Mouse (Mus musculus) mouse embryonic stem cell (cell line): ENCODE measurements at regions not wholly inside any gene's neighbourhood (a gene's known extent, or its start where the extent isn't known, plus 50 kb on each side); places are given as distances from the start of the nearest gene placed in this dataset.

ENCODE experiments used
- in situ Hi-C, 2 experiments: fragments of 300-500 bp; cut with MboI; formaldehyde crosslinking; loops; 1 replicate in 1 of 2; 3 replicates in 1 of 2; pipeline ENCODE4 v1.14.3; 2019 to 2020; ENCODE audit warnings: low sequenced_read_pairs in 2 of 2, low pct_unique_long_range_greater_than_20kb in 1 of 2, mixed read lengths in 1 of 2; ENCODE audit not compliant: unreplicated experiment in 1 of 2

DNA sequence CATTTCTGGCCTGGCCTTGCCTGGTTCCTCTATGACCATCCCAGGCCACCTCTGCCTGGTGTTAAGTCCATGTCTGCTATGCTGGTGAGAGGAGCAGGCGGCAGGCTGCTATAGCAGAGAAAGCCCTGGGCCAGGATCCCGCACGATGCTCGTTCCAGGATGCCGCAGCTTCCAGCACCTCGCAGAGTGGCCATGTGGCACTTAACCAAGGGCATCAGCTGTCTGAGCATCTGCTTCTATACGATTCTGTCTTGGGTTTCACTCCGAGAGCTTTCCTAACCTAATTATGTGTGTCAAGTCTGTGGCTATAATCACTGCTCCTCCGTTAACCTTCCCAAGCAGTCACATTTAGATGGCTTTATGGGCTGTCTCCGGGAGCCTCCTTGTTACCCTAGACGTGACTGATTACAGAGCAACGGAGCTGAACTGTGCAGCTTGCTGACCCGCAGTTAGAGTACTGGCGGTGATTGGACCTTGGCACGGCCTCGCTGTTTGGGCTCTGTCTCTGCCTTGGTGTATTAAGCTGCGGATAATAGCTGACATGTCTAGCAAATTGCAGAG is 64.4 kb downstream of the Ackr3 start:
- in situ Hi-C loops, result no loop called here

DNA sequence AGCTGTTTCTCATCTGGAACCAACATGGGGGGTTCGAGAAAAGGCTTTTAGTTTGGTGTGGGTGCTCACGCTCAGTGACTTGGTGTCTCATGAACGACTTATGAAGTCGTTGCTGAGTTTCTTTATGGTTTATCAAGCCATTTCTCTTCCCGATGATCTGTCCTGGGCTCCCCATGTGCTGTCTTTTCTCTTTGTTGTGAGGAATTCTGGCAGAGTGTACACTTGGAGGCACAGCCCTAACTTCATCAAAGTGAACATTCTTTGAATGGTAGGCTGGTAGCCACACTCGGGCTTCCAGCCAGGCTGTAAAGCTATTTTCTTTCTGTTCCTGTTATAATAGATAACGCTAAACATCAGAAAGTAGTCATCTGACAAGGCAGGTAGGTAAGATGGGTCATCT is 65.2 kb downstream of the Ackr3 start:
- in situ Hi-C loops, result no loop called here

DNA sequence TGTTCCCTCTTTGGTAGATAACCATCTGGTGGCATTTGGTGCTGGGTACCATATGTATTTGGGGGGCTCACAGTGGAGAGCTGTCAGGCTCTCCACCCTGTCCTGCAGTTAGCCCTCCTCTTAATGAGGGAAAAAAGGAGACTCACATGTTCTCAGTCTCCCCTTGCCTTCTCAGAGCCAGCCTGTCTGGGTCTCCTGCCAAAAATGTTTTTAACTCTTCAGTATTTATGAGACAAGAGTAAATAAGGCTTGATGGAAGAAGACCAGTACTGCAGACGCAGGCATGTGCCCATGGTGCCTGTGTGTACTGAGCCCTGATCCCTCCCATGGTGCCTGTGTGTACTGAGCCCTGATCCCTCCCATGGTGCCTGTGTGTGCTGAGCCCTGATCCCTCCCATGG is 66.1 kb downstream of the Ackr3 start:
- in situ Hi-C loops, result no loop called here

DNA sequence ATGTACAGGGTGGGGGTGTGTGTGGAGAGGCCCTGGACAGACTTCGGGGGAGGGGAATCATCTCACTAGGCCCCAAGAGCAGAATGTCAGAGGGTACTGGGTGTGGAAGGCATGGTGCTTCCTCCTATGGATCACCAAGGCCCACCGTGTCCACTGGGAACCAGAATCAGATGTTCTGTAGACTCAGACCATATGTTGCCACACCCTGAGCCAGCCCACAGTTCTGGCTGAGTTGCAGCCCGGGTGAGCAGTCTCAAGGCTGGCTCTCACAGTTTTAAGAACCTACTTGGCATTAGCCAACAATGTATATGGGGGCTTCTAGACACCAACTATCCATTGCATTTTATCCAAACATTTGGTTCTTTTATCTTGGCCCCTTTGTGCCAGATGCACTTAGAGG is 67.5 kb downstream of the Ackr3 start:
- in situ Hi-C loops, result no loop called here

DNA sequence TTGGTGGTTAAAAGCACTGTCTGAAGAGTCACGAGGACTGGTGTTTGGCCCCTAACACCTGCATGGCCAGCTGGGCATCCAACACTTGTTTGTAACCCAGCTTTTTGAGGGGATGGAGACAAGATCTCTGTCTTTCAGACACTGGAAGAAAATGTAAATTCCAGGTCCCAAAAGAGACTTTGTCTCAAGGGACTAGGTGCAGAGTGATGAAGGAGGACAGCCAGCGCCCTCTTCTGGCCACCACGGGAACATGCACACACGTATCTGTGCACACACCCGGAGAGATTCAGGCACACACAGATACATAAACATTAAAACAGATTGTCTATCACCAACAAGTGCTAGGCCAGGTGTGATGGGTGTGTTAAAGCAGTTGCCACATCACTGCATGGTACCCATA is 68.6 kb downstream of the Ackr3 start:
- in situ Hi-C loops, result no loop called here

DNA sequence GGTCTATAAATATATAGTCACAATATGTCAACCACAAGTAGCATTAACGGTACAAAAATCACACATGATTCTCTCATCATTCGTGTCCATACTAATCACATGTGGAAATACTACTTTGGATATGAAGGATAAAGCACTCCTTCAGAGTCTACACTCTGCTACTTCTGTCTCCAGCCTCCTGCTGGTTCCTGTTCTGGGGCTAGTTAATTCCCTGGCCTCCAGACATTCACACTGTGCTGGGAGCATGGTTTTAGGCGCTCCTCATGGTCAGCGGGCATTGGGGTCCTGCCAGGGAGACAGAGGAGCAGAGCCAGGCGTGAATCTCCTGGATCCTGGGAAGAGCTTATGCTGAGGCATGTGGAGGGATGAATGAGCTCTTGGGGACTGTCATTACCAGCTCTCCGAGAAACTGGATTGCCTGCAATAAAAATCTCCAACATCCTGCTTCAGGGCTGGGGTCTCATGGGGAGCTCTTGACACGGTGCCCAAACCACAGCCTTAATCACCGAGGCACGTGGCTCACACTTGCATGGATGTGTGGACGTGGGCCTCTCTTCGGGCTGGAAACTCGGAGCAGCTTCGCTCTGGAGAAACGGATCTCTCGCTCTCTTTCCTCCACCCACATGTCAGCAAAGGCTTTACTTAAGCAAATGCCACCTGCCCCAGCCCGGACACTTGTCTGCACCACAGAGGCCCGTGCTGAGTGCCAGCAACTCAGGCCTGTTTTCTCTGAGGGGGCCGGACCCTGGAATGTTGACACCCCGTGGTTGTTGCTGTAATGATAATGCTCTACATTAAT is 69.2 kb downstream of the Ackr3 start:
- in situ Hi-C loops, result no loop called here

DNA sequence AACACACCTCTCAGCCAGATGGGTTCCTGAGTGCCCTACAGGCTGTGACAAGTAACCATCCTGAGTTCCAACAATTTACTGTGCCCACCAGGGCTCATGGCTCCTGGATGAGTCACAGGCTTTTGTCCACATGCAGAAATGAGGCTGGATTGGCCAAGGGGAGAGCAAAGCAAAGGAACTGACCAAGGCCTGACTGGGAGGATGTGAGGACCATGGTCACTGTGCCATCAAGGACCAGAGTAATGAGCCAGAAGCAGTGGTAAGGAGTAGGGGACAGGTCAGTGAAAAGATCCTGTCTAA is 69.8 kb downstream of the Ackr3 start:
- in situ Hi-C loops, result no loop called here

DNA sequence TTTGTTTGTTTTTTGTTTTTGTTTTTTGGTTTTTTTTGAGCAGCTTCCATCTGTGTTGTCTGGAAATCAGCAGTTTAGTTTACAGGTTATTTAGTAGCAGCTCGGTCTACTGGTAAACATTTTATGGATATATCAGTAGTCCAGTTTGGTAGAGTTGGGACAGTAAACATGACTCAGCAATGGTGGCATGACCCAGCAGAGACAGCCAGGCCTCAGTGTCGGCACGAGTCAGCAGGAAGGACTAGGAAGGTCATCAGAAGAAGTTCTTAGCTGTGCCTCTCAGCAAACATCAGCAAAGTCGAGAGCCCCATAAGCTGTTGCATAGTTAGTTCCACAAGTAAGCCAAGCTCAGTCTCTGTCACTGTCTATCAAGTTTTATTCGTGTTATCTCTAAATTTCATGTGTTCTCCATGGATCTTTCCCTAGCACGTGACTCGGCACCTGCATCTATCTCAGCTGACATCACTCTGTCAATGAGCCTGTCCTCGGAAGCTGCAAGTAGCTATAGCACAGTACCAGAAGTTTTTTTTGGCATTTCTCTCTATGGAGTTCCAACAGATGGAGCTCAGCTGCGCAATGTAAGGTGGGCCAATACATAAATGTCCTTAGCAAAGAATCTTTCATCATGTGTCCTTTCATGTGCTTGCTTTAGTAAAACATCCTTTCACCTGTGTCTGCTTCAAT is 71.3 kb downstream of the Ackr3 start:
- in situ Hi-C loops, result loop anchor here in 1 of 2 experiments (25.0 kb wide), 1 partner anchor 312 kb away; no protein-coding TSS in a partner anchor

DNA sequence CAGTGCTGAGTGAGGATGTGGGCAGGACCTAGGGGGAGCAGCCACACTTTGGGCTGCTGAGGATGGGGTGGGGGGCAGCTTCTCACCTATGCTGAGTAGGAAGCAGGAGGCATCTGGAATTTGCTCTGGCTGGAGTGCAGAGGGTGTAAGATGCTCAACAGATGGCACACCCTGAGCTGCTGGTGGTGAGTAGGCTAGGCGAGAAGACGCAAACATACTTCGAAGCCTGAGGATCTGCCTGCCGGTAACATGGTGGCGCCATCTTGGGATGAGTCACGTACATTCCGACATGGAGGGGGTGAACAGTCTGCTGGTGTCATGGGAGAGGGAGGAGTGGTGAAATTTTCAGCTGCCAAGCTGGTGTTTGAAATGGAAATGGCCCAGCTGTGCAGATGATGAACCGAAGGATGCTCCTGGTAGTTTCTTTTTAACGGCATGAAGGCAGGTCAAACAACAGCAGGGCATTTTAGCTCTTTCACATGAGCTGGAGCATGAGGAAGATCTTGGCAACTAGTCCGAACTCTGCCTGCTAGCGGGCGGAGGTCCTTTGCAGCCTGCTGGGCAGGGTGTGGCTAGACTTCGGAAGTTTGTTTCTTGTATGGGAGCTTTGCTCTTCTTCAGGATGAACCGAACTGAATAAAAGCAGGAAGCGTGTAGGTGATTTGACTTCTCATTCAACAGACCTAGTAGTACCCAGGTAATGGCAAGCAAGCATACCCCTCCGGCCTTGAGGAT is 72.2 kb downstream of the Ackr3 start:
- in situ Hi-C loops, result loop anchor here in 1 of 2 experiments (25.0 kb wide), 1 partner anchor 311 kb away; no protein-coding TSS in a partner anchor

DNA sequence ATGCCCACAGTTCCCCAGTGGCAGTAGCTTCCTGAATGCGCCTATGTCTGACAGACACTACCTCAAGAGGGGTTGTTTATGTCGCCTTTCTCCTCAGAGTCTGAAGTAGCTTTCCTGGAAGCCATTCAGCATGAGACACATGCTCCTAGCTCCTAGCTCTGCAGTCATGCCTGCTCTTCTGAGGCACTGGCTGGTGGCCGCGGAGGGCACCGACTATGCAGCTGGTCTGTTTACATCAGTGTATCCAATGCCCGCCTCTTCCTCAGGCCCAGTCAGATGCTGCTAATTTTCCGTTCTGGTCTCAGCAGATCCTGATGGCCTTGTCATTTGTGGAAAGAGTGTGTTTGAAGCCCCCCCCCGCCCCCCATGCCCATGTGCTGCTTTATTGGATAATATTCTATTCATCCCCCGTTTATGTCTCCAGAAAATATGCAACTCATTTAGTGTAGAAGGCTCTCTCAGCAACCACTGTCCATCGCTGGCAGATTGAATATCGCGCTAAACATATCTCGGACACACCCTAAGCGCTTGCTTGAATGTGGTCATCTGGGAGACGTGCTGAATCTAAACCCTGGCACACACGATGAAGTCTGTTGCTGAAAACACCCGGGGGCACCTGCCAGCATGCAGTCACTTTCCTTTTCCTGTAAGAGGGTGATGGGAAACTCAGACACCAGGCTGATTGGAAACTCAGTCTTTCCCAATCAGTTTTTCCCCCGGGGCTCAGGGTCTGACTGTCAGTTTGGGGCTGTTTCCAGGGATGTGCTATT is 73.9 kb downstream of the Ackr3 start:
- in situ Hi-C loops, result loop anchor here in 1 of 2 experiments (25.0 kb wide), 1 partner anchor 310 kb away; no protein-coding TSS in a partner anchor

DNA sequence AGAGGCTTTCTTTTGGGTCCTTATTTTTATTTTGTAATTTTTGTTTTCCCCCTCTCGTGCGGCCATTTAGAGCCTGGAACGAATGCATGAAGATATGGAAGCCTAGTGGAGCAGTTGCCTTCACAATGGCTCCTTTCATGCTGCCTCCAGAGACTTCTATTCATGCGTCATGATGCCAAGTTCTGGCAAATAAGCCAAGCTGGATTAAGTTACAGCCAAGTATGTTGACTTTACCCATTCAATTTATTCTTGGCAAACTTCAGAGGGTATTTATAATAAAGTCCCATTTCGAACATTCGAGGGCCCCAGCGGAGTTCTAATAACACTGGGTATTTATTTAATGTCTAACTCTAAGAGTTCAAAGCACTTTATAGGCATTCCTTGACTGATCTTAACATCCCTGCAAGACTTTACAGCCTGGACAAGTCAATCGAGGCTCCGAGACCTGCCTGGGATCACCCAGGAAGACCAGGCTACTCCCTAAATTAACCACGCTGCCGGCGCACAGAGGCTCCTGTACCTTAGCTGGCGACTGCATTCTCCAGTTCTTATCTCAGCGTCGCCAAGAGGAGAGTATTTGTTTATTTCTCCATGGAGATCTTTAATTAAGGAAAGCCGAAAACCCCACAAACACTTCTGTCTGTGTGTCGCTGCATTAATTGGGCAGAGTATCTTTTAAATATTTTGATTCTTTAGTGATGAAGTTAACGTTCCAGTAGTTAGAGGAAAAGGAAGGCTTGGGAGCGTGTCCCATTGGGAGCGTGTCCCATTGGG is 75.5 kb downstream of the Ackr3 start:
- in situ Hi-C loops, result loop anchor here in 1 of 2 experiments (25.0 kb wide), 1 partner anchor 308 kb away; no protein-coding TSS in a partner anchor

DNA sequence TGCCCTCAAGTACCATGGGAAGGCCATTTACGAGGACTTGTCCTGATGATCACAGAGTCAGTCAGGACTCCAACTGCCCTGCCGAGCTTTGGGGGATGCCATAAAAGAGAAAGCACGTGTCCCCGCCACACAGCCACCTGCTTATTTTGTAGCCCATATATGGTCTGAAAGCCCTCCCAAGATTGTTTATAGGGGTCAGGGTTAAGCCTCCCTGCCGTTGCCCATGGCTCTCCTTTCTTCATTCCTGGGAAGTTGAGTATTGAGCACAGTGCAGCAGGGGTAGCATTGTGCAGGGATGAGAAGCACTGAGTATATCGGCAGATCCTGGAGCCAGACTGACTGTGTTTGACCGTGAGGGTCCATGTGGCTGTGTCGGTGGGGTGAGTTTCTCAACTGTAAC is 76.4 kb downstream of the Ackr3 start:
- in situ Hi-C loops, result loop anchor here in 1 of 2 experiments (25.0 kb wide), 1 partner anchor 307 kb away; no protein-coding TSS in a partner anchor

DNA sequence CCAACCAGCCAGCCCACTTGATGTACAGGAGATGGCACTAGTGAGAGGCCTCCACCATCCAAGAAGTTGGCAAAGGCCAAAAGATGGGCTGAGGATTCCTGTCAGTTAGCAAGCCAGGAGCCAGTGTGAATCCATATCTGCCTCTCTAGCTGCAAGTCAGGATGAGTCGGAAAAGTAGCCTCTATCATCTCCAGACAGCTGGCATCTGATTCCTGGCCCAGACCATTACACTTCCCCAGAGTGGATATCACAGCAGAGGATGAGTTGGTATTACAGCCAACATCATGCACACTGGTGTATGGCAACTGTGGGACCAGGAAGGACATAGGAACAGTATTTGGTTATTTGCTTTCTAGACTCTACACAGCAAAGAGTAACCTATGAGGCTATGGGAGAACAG is 77.5 kb downstream of the Ackr3 start:
- in situ Hi-C loops, result loop anchor here in 1 of 2 experiments (25.0 kb wide), 1 partner anchor 306 kb away; no protein-coding TSS in a partner anchor

DNA sequence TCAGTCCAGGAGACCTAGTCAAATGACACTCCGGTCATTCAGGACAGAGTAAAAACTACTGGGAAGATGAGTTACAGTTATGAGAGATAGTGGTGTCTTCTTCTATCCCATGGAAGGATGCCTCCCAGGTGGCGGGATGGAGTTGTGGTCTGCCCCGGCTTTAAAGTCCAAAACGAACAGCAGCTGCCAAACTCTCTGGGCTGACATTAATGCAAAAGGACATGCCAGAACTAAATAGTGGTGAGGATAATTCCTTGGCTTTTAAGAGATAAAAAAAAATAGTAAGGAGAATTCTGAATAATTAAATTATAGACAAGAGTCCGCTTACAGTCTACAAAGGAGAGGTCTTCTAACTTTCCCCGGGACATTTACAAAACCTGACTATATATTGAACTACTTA is 78.2 kb downstream of the Ackr3 start:
- in situ Hi-C loops, result loop anchor here in 1 of 2 experiments (25.0 kb wide), 1 partner anchor 305 kb away; no protein-coding TSS in a partner anchor

DNA sequence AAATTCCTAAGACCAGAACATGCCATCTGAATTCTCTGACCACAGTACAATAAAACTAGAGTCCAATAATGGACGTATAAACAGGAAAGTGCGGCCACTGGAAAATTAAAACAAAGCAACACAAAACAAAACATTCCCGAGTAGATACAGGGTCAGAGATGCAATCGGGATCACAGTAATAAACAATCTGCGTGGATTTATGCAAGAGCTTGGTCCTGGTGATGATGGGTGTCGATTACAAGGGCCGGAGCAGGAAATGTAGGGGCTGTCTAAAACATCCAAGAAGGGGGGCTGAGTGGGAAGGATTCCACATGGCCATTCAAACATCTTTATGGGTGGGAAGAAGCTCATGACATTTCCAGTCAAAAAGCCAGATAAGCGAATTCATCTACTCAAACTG is 78.6 kb downstream of the Ackr3 start:
- in situ Hi-C loops, result loop anchor here in 1 of 2 experiments (25.0 kb wide), 1 partner anchor 305 kb away; no protein-coding TSS in a partner anchor

DNA sequence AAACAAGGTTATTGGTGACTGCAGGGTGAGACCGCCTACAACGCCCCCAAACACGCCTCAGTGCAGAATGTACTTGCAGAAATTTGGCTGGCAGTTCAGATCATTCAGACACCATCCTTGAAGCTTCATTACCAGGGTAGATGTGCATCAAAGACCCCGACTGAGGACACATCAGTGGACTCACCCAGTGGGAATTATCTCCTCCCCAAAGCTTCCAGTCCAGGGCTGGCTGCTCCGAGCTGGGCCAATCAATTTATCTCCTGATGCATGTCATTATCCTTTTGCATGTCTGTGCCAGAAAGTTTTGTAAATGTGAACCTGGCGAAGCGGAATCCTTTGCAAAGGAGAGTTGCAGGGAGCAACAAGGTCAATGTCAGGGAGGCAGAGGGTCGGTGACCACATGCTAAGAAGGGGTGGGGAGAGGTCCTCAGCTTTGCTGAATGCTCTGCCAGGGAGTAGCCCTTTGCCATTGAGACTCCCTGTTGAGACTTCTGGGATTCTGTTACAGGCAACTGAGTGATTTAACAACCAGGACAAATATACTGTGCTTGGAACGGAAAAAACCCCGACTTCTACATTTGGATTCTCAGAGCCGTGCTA is 79.5 kb downstream of the Ackr3 start:
- in situ Hi-C loops, result loop anchor here in 1 of 2 experiments (25.0 kb wide), 1 partner anchor 304 kb away; no protein-coding TSS in a partner anchor
